Mouse (Mus musculus): ENCODE data around the gene Gas7. TPM values are rescaled to one million over a fixed set of nuclear protein-coding genes. Genes with fewer than 3 reads are reported as not detected.

Gene Gas7
- polyA plus RNA-seq, 1 experiment = 239 TPM

DNA sequence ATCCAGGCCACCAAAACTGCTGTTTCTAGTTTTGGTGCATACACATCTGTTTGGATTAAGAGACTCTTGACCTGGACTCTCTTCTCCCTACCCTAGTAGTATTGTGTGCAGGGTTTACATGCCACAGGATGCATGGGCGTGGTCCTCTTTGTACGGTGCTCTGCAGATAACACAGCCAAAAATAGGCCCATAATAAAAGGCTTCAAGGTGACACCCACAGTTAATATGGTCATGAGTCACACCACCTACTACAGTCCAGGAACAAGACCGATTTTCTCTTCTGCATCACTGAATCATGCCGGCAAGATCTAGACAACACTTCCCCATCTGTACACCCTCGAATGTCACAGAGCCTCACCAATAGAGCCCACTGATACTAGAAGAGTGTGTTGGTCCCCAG, 266.2 kb downstream of the Gas7 start:
- no peak for TF ChIP-seq POLR2A (IDR thresholded peaks at IDR 0.05; ENCODE audit: extremely low read depth, insufficient read depth, low read length)
- TF ChIP-seq CTCF (IDR thresholded peaks at IDR 0.05; ENCODE audit: extremely low read depth, insufficient read depth, low read length) = no peak
- no peak overlapping the region for H3K4me3 ChIP-seq (ENCODE audit: insufficient read depth, low read length)
- peaks cover 3% of the 10 kb centered on the region; the same call in 1 of the 2 replicates for H3K4me1 ChIP-seq (ENCODE audit: control insufficient read depth, insufficient read depth, low read length)
- no peak overlapping the region for H3K27ac ChIP-seq (ENCODE audit: insufficient read depth, low read length)

DNA sequence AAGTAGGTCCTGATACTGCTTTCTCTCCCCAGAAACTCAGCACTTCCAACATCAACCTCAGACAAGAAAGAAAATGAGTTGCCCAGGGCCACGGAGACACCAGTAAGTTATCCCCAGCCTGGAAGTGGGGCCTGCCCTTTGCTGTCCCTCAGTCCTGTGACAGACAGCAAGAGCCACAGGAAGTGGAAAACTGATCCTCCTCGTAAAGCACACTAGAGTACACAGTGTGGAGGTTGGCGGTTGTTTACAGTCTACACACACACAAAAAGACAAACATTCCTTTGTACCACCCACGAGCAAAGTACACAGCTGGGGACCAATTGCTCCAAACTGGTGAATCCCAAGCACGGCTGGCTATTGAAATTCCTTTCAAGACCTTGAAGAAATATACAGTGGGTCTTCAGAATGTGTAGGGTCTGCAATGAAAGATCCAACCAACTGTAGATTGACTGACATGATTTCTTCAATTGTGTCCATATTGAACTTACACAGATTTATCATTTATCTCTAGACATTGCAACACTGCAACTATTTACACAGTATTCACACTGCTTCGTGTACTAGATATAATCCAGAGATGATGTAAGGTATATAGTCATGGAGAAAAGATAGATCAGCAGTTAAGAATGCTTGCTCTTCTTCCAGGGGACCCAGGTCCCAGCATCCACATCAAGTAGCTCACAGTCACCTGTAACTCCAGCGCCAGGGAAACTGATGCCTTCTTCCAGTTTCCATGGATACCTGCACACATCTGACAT, 267.3 kb downstream of the Gas7 start:
- Histone ChIP-seq H3K4me1 (ENCODE audit: control insufficient read depth, insufficient read depth, low read length) (peaks cover 7% of the 10 kb centered on the region; the same call in 1 of the 2 replicates), H3K27ac (ENCODE audit: insufficient read depth, low read length) (no peak overlapping the region), H3K4me3 (ENCODE audit: insufficient read depth, low read length) (no peak overlapping the region)
- TF ChIP-seq POLR2A (IDR thresholded peaks at IDR 0.05; ENCODE audit: extremely low read depth, insufficient read depth, low read length) (no peak), CTCF (IDR thresholded peaks at IDR 0.05; ENCODE audit: extremely low read depth, insufficient read depth, low read length) (no peak)

DNA sequence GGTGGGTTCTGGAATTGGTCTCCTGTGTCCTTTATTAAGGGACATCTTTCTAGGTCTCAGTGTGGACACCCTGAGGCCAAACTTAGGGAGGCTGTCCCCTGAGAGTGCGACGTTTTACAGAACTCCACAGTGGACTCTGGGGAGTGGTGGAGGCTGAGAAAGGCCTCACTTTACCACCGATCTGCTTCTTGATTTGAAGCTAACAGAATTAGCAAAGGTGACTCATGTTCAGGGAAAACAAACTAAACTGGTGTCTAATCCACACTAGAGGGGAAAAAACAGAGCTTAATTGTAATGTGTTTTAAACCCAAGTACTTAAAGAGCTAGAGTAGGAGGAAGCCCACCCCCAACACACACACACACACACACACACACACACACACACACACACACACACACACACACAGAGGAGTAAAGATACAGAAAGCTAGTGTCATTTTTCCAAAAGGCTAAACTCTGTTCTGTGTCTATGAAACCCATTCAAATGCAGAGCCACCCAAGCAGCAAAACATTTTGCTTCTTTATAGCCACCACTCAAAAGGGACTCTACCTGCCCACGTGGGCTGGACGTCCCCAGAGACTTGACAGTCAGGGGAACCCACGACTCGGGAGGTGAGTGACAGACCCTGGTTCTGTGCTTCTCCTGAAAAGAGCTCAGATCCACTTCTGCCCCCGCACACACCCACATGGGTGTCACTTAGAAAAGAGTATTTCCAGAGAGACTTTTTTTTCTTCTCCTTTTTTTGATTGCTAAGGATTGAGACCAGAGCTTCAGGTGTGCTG, 268.2 kb downstream of the Gas7 start:
- H3K4me3 ChIP-seq (ENCODE audit: insufficient read depth, low read length) = no peak overlapping the region
- H3K4me1 ChIP-seq (ENCODE audit: control insufficient read depth, insufficient read depth, low read length) = peaks cover 7% of the 10 kb centered on the region; the same call in 1 of the 2 replicates
- H3K27ac ChIP-seq (ENCODE audit: insufficient read depth, low read length) = no peak overlapping the region
- TF ChIP-seq POLR2A (IDR thresholded peaks at IDR 0.05; ENCODE audit: extremely low read depth, insufficient read depth, low read length) (no peak), CTCF (IDR thresholded peaks at IDR 0.05; ENCODE audit: extremely low read depth, insufficient read depth, low read length) (no peak)

DNA sequence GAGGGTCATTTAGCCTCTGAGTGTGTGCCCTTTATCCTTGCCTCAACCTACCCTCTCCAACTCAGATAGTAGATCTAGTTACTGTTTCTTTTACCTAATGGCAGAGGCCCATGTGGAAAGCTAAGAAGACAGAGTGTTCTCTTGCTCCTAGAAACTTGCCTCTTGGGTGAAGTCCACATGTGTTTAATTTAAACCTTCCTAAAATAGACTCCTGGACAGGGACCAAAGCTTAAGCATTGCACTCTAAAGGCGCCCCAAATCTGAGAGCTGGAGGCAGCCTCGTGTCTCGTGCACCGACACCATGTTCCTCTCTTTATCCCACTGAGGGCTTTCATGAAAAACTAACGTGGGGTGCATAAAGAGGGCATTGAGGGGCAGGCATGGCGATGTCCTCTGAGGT, 271.9 kb downstream of the Gas7 start:
- TF ChIP-seq CTCF (IDR thresholded peaks at IDR 0.05; ENCODE audit: extremely low read depth, insufficient read depth, low read length) (no peak), POLR2A (IDR thresholded peaks at IDR 0.05; ENCODE audit: extremely low read depth, insufficient read depth, low read length) (no peak)
- Histone ChIP-seq H3K27ac (ENCODE audit: insufficient read depth, low read length) (no peak overlapping the region; the same call in 1 of the 2 replicates), H3K4me1 (ENCODE audit: control insufficient read depth, insufficient read depth, low read length) (peaks cover 7% of the 10 kb centered on the region), H3K4me3 (ENCODE audit: insufficient read depth, low read length) (no peak overlapping the region)

DNA sequence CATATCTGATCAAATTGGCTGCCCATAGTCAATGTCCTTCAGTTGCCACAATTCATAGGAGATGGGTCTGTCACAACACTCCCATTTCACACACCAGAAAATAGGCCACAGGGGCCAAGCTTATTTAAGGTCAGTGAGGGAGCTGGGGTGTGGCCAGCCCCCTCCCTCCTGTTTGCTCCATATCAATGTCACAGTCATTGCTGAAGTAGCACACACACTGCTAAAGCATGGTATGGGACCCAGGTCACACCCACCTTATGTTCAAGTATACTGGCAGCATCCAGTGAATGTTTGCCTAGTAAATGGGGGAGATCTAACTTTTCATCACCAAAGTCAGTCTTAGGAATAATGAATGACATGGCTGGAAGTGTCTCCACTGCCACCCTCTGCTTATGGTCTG, 273.5 kb downstream of the Gas7 start:
- Histone ChIP-seq H3K4me3 (ENCODE audit: insufficient read depth, low read length) (no peak overlapping the region), H3K4me1 (ENCODE audit: control insufficient read depth, insufficient read depth, low read length) (peaks cover 6% of the 10 kb centered on the region), H3K27ac (ENCODE audit: insufficient read depth, low read length) (no peak overlapping the region)
- TF ChIP-seq CTCF (IDR thresholded peaks at IDR 0.05; ENCODE audit: extremely low read depth, insufficient read depth, low read length) (no peak), POLR2A (IDR thresholded peaks at IDR 0.05; ENCODE audit: extremely low read depth, insufficient read depth, low read length) (no peak)

DNA sequence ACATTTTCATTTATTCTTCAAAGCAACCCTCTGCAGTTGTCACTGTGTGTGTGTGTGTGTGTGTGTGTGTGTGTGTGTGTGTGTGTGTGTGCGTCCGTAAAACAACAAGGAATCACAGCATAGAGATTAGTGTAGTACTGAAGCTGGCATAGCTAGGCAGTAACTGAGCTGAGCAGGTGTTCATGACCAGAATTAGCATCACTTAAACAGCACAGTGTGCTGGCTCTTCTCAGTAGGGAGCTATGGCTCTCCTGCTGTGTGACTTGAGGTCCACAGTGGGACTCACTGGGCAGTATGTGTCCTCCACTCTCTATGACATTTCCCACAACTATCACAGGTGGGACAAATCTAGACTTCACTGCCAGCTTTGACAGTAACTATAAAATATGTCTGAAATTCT, 275.8 kb downstream of the Gas7 start:
- Histone ChIP-seq H3K27ac (ENCODE audit: insufficient read depth, low read length) (no peak overlapping the region), H3K4me1 (ENCODE audit: control insufficient read depth, insufficient read depth, low read length) (peaks cover 7% of the 10 kb centered on the region), H3K4me3 (ENCODE audit: insufficient read depth, low read length) (no peak overlapping the region)
- TF ChIP-seq CTCF (IDR thresholded peaks at IDR 0.05; ENCODE audit: extremely low read depth, insufficient read depth, low read length) (no peak), POLR2A (IDR thresholded peaks at IDR 0.05; ENCODE audit: extremely low read depth, insufficient read depth, low read length) (no peak)

DNA sequence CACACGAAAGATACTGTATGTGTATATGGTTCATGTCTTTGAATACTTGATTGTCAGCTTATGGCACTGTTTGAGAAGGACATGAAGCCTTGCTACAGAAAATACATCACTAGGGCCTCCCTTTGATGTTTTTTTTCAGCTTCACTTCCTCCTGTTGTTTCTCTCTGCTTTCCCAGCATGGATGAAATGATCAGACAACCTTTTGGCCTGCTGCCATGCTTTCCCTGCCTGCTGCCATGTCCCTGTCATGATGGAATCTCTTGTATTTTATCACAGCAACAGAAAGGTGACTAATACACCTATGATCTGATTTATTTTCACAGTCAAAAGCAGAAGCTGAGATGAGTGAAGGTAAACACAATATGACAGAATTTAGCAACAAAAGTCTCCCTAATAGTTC, 278.5 kb downstream of the Gas7 start:
- TF ChIP-seq CTCF (IDR thresholded peaks at IDR 0.05; ENCODE audit: extremely low read depth, insufficient read depth, low read length) = no peak
- no peak for TF ChIP-seq POLR2A (IDR thresholded peaks at IDR 0.05; ENCODE audit: extremely low read depth, insufficient read depth, low read length)

DNA sequence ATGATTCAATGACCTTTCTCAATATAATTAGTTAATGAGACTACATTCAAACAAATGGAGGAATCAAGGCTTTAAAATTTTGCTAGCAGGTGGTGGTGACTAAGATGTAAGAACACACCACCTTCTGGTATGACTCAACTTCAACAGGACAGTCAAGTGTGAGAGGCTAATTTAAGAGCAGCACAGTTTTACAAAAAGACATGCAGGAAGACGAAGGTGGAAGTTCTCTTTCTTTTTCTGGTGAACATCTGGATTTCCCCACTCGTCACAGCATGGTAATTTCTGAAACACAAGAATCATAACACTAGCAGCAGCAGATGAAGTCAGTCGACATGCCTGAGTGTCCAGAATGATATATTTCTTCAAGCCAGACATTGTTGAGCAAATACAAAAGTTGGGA, 279.4 kb downstream of the Gas7 start:
- no peak overlapping the region for H3K4me3 ChIP-seq (ENCODE audit: insufficient read depth, low read length)
- H3K4me1 ChIP-seq (ENCODE audit: control insufficient read depth, insufficient read depth, low read length) = peaks cover 2% of the 10 kb centered on the region; the same call in 1 of the 2 replicates
- H3K27ac ChIP-seq (ENCODE audit: insufficient read depth, low read length) = no peak overlapping the region
- no peak for TF ChIP-seq CTCF (IDR thresholded peaks at IDR 0.05; ENCODE audit: extremely low read depth, insufficient read depth, low read length)
- no peak for TF ChIP-seq POLR2A (IDR thresholded peaks at IDR 0.05; ENCODE audit: extremely low read depth, insufficient read depth, low read length)

More for the DNA sequence above, 278.5 kb downstream of the Gas7 start:
- peaks cover 2% of the 10 kb centered on the region; the same call in 1 of the 2 replicates for H3K4me1 ChIP-seq (ENCODE audit: control insufficient read depth, insufficient read depth, low read length)
- H3K4me3 ChIP-seq (ENCODE audit: insufficient read depth, low read length) = no peak overlapping the region
- H3K27ac ChIP-seq (ENCODE audit: insufficient read depth, low read length) = no peak overlapping the region

DNA sequence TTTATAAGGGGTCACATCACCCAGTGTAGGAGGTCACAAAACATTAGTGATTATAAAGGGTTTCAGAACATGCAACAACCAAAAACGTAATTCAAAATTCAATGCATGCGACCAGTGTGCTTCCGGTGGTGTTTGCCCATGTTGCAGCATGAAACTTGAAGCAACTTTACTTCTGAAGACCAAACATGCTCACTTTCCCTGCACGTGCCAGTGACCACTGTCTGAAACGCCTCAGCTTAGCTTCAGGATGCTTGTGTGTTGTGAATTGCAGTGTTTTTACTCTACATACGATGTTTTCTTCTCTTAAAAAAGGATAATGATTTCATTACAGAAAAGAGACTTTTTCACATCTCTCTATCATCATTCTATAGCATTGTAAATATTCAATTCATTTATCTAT, 283.1 kb downstream of the Gas7 start:
- no peak overlapping the region for H3K4me3 ChIP-seq (ENCODE audit: insufficient read depth, low read length)
- TF ChIP-seq POLR2A (IDR thresholded peaks at IDR 0.05; ENCODE audit: extremely low read depth, insufficient read depth, low read length) (no peak), CTCF (IDR thresholded peaks at IDR 0.05; ENCODE audit: extremely low read depth, insufficient read depth, low read length) (no peak)
- H3K27ac ChIP-seq (ENCODE audit: insufficient read depth, low read length) = no peak overlapping the region
- H3K4me1 ChIP-seq (ENCODE audit: control insufficient read depth, insufficient read depth, low read length) = peaks cover 2% of the 10 kb centered on the region; the same call in 1 of the 2 replicates

Other genes starting within 250 kb of the Gas7 start
- 0.15 and 0.21 TPM in 2 replicates for gene Myh4, start 217.4 kb upstream of the Gas7 start, polyA plus RNA-seq (2012; rRNA removed)
- 0.06 and 0.17 TPM in 2 replicates for gene Myh8, start 178.3 kb upstream of the Gas7 start, polyA plus RNA-seq (2012; rRNA removed)
- gene Myh13, start 133.8 kb upstream of the Gas7 start, polyA plus RNA-seq (2012; rRNA removed) = 0.27 and 0.62 TPM in 2 replicates
- gene Rcvrn, start 239.9 kb downstream of the Gas7 start, polyA plus RNA-seq (2012; rRNA removed) = 1.3 and 2.1 TPM in 2 replicates